Mouse (Mus musculus): Measurements from ENCODE around the gene Ccr4. TPM values are rescaled to one million over a fixed set of nuclear protein-coding genes. Genes with fewer than 3 reads are reported as not detected.
"Not testable (repeated sequence)": the region's sequence is repeated elsewhere in the genome, so short reads cannot be mapped to it uniquely, and the experiment has no call there.

The Ccr4 gene
- polyA plus RNA-seq, 1 experiment from 2014 or later = not detected

- Histone ChIP-seq H3K27me3 (ENCODE audit: insufficient read depth, low read length) (no peaks in the 10 kb centered on the region), H3K4me1 (ENCODE audit: insufficient read depth) (peaks cover 29% of the 10 kb centered on the region), H3K4me2 (no peak overlapping the region), H3K36me3 (ENCODE audit: insufficient read depth) (no peaks in the 10 kb centered on the region), H3K4me3 (ENCODE audit: low read depth, low read length) (no peak overlapping the region), H3K9me3 (ENCODE audit: low read depth, low read length) (no peaks in the 10 kb centered on the region), H3K9ac (no peak overlapping the region), H3K27ac (ENCODE audit: low read depth) (no peak overlapping the region)
- TF ChIP-seq CTCF (IDR thresholded peaks at IDR 0.05; ENCODE audit: low read depth) = no peak
- WGBS = 86% methylated on average over 14 of the region's 15 CpGs
- DNase-seq (no peak), ATAC-seq (ENCODE audit: insufficient read depth) (no peak)
Observed at GRCm38 (mm10) chr9:114525073-114525633, 20.4 kb upstream of the Ccr4 start.

DNA sequence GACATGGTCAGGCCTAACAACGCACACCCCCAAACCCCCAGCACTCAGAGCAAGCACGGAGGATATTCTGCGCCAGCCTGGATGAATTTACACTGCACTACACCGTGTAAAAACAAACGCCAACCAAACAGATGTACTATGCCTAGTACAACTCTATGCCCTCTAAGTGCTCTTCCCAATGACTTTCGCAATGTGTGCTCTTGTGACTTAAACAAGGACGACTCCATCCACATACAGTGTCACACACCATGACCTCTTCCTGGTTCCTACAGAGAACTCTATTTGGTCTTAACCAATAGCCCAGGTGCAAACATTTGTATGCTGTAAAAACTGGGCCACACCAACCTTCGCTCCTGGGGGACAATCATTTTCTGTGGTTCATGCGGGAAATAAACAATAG, 17.8 kb upstream of the Ccr4 start:
- Histone ChIP-seq H3K4me2 (no peak overlapping the region), H3K36me3 (ENCODE audit: insufficient read depth) (no peaks in the 10 kb centered on the region), H3K27me3 (ENCODE audit: insufficient read depth, low read length) (no peaks in the 10 kb centered on the region), H3K4me1 (ENCODE audit: insufficient read depth) (peaks cover 18% of the 10 kb centered on the region), H3K4me3 (ENCODE audit: low read depth, low read length) (no peak overlapping the region), H3K27ac (ENCODE audit: low read depth) (no peak overlapping the region), H3K9ac (no peak overlapping the region), H3K9me3 (ENCODE audit: low read depth, low read length) (no peaks in the 10 kb centered on the region)
- no peak for DNase-seq
- WGBS = 75% methylated on average over 9 of the region's 9 CpGs
- ATAC-seq (ENCODE audit: insufficient read depth) = no peak
- TF ChIP-seq CTCF (IDR thresholded peaks at IDR 0.05; ENCODE audit: low read depth) = no peak

DNA sequence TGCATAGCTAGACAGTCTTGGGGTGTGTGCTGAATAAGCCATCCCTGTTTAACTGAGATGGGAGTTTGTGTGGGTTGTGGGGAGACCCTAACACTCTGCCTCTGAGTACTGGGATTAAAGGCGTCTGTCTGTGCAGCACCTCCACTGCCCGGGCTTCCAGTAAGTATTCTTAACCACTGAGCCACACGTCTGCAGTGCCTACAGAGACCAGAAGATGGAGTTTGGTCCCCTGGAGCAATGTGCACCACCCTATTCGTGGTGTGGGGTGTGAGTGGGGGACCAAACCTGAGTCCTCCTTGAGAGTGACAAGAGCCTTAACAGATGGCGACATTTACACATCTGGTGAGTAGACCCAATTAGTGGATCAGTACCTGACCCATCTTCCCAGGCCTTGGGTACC, 17.3 kb upstream of the Ccr4 start:
- WGBS = 57% methylated on average over 5 of the region's 5 CpGs
- no peaks in the 10 kb centered on the region for H3K36me3 ChIP-seq (ENCODE audit: insufficient read depth)

GRCm38 (mm10) chr9:114520529-114520928, 15.8 kb upstream of the Ccr4 start:
- H3K36me3 ChIP-seq (ENCODE audit: insufficient read depth); DNase-seq; H3K4me2 ChIP-seq; H3K9ac ChIP-seq; H3K27ac ChIP-seq (ENCODE audit: low read depth); H3K4me1 ChIP-seq (ENCODE audit: insufficient read depth); ATAC-seq (ENCODE audit: insufficient read depth); H3K9me3 ChIP-seq (ENCODE audit: low read depth, low read length); H3K4me3 ChIP-seq (ENCODE audit: low read depth, low read length); H3K27me3 ChIP-seq (ENCODE audit: insufficient read depth, low read length): not testable (repeated sequence)
- 56% methylated on average over 4 of the region's 4 CpGs for WGBS

More for the DNA sequence above, 17.3 kb upstream of the Ccr4 start:
- TF ChIP-seq CTCF (IDR thresholded peaks at IDR 0.05; ENCODE audit: low read depth) = peak; percentile 49
- ATAC-seq (ENCODE audit: insufficient read depth) (no peak), DNase-seq (no peak)
- Histone ChIP-seq H3K4me3 (ENCODE audit: low read depth, low read length) (no peak overlapping the region), H3K27ac (ENCODE audit: low read depth) (no peak overlapping the region), H3K4me2 (no peak overlapping the region), H3K9ac (no peak overlapping the region), H3K4me1 (ENCODE audit: insufficient read depth) (peaks cover 15% of the 10 kb centered on the region), H3K27me3 (ENCODE audit: insufficient read depth, low read length) (no peaks in the 10 kb centered on the region), H3K9me3 (ENCODE audit: low read depth, low read length) (no peaks in the 10 kb centered on the region)

DNA sequence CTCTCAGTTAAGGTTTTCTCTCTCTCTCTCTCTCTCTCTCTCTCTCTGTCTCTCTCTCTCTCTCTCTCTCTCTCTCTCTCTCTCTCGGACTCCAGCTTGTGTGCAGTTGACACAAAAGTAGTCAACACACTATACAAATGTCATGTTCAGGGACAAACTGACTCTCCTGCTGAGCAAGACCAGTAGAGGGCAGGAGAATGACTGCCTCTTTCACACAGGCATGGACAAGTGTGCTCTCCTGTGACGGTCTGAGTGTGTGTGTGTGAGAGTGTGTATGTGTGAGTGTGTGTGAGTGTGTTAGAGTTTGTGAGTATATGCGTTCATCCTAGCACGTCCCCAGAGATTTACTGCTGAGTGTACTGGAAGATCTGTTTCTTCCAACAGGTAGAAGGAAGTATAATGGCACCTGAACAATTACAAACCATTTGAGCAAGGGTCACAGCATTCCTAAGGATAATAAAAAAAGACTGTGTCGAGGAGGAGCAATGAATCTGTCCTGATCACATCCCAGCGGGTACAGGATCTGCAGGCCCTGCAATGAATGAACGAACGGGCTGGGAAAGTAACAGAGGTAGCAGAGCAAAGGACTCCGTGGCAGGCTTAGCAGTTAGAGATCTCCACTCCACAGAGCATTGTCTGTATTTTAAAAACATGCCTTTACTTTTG, 14.2 kb upstream of the Ccr4 start:
- no peak overlapping the region for H3K27ac ChIP-seq (ENCODE audit: low read depth)
- H3K36me3 ChIP-seq (ENCODE audit: insufficient read depth) = peaks cover 2% of the 10 kb centered on the region
- TF ChIP-seq CTCF (IDR thresholded peaks at IDR 0.05; ENCODE audit: low read depth) = peak; percentile 44
- ATAC-seq (ENCODE audit: insufficient read depth) (no peak), DNase-seq (no peak)
- no peaks in the 10 kb centered on the region for H3K27me3 ChIP-seq (ENCODE audit: insufficient read depth, low read length)
- no peaks in the 10 kb centered on the region for H3K4me1 ChIP-seq (ENCODE audit: insufficient read depth)
- peaks cover 5% of the 10 kb centered on the region for H3K9me3 ChIP-seq (ENCODE audit: low read depth, low read length)
- no peak overlapping the region for H3K4me3 ChIP-seq (ENCODE audit: low read depth, low read length)
- WGBS = 66% methylated on average over 9 of the region's 9 CpGs
- no peak overlapping the region for H3K9ac ChIP-seq
- no peak overlapping the region for H3K4me2 ChIP-seq

DNA sequence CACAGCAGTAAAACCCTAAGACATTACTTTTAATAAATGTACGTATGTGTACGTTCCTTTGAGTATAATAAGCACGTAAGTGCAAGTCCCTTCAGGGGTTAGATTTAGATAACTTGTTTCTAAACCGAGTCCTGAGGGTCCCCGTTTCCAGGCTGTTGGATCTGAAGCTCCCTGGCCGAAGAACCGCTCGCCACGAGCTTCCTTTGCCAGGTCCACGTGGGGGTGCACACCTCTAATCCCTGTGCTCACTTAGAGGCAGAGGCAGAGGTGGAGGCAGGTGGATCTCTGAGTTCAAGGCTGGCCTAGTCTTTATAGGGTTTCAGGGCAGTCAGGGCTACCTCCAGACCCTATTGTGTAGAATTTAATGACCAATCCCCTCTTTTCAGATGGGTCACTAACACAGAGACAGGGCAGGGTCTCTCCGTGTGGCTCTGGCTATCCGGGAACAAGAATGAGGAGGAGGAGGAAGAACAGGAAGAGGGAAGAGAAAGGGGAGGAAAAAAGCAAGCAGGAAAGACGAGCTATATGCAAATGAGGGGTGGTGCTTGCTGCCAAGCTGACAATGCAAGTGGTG, 13.3 kb upstream of the Ccr4 start:
- H3K4me1 ChIP-seq (ENCODE audit: insufficient read depth) = no peaks in the 10 kb centered on the region
- H3K4me3 ChIP-seq (ENCODE audit: low read depth, low read length) = no peak overlapping the region
- H3K36me3 ChIP-seq (ENCODE audit: insufficient read depth) = peaks cover 12% of the 10 kb centered on the region
- WGBS = 76% methylated on average over 13 of the region's 13 CpGs
- peaks cover 15% of the 10 kb centered on the region for H3K9me3 ChIP-seq (ENCODE audit: low read depth, low read length)
- no peaks in the 10 kb centered on the region for H3K27me3 ChIP-seq (ENCODE audit: insufficient read depth, low read length)
- TF ChIP-seq CTCF (IDR thresholded peaks at IDR 0.05; ENCODE audit: low read depth) = no peak
- no peak overlapping the region for H3K4me2 ChIP-seq
- no peak overlapping the region for H3K27ac ChIP-seq (ENCODE audit: low read depth)
- no peak for ATAC-seq (ENCODE audit: insufficient read depth)
- DNase-seq = no peak
- H3K9ac ChIP-seq = no peak overlapping the region

- ATAC-seq (ENCODE audit: insufficient read depth) = no peak
- no peak within 1 kb of the TSS for H3K27ac ChIP-seq (ENCODE audit: low read depth)
- no peak within 1 kb of the TSS for H3K9ac ChIP-seq
- TF ChIP-seq CTCF (IDR thresholded peaks at IDR 0.05; ENCODE audit: low read depth) = no peak
- H3K27me3 ChIP-seq (ENCODE audit: insufficient read depth, low read length) = no peaks in the 10 kb centered on the region
- H3K36me3 ChIP-seq (ENCODE audit: insufficient read depth) = peaks cover 29% of the 10 kb centered on the region
- peaks cover 25% of the 10 kb centered on the region for H3K9me3 ChIP-seq (ENCODE audit: low read depth, low read length)
- no peaks in the 10 kb centered on the region for H3K4me1 ChIP-seq (ENCODE audit: insufficient read depth)
- no peak within 1 kb of the TSS for H3K4me2 ChIP-seq
- no peak for DNase-seq
- 77% methylated on average over 11 of the region's 11 CpGs for WGBS
- no peak within 1 kb of the TSS for H3K4me3 ChIP-seq (ENCODE audit: low read depth, low read length)
Observed at GRCm38 (mm10) chr9:114515364-114515763, 10.6 kb upstream of the Ccr4 start, which contains the start of gene C130032M10Rik. Gene C130032M10Rik (plus strand): TSS chr9:114515697.
